Mouse (Mus musculus) E14TG2a.4 (cell line): ENCODE results near the gene Chmp4b.

Experiments
- CTCF ChIP-seq: conservative IDR thresholded peaks from 2 replicates; pipeline ENCODE4 v1.5.1; 2014; ENCODE audit warnings: low read length
- NANOG ChIP-seq: IDR thresholded peaks from 2 replicates; pipeline ENCODE4 v1.6.1; 2014; ENCODE audit warnings: borderline replicate concordance, low read length, mixed read lengths

DNA sequence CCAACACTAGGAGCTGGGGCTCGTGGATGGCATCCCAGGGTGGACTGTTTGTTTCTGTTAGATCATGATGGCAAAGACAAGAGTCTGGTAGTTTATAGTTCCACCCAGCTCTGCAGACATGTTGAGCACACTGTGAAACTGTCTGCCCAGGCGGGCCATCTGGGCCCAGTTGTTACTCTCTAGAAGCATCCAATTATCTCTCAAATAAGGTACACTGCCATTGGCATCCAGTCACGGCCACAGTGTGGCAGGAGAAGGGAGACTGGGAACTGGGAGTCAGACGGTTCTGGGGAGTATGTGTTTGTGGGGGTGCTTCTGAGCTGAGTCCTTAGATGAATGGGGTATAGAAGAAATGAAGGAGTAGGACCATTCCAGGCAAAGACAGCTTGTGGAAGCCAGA lies 18.6 kb downstream of the Chmp4b start:
- TF ChIP-seq CTCF (no peak), NANOG (no peak)
